Mouse (Mus musculus) forebrain, embryonic 12.5 days (tissue): Measurements from ENCODE around the gene Zfp503. TPM values are rescaled to one million over a fixed set of nuclear protein-coding genes. Genes with fewer than 3 reads are reported as not detected.

Experiments used
- ATAC-seq: fragments of 200-750 bp; cut with Nextera tagmentation; 2 replicates; pipeline ENCODE4 v1.8.0; 2017; ENCODE audit warnings: moderate TSS enrichment; ENCODE audit not compliant: low FRiP score
- H3K27ac ChIP-seq: fragments of 300-500 bp; sonication (generic); 2 replicates; pipeline ENCODE4 v1.5.1; 2016; ENCODE audit warnings: mild to moderate bottlenecking
- H3K27me3 ChIP-seq: fragments of 300-500 bp; sonication (generic); 2 replicates; pipeline ENCODE4 v1.6.1; 2016; ENCODE audit warnings: mild to moderate bottlenecking
- H3K36me3 ChIP-seq: fragments of 300-500 bp; sonication (generic); replicated peaks from 2 replicates; pipeline ENCODE4 v1.6.1; 2016; ENCODE audit warnings: mild to moderate bottlenecking
- H3K4me1 ChIP-seq: fragments of 300-500 bp; sonication (generic); 2 replicates; pipeline ENCODE4 v1.6.1; 2016
- H3K4me2 ChIP-seq: fragments of 300-500 bp; sonication (generic); 2 replicates; pipeline ENCODE4 v1.6.1; 2016; ENCODE audit warnings: mild to moderate bottlenecking, moderate library complexity
- H3K4me3 ChIP-seq: fragments of 300-500 bp; sonication (generic); replicated peaks from 2 replicates; pipeline ENCODE4 v1.5.1; 2016; ENCODE audit warnings: mild to moderate bottlenecking
- H3K9ac ChIP-seq: fragments of 300-500 bp; sonication (generic); 2 replicates; pipeline ENCODE4 v1.6.1; 2016; ENCODE audit warnings: mild to moderate bottlenecking
- H3K9me3 ChIP-seq: fragments of 300-500 bp; sonication (generic); 2 replicates; pipeline ENCODE4 v1.6.1; 2016
- WGBS: fragments of 180-500 bp; shearing (Covaris S2); methylation state at CpG from one replicate; pipeline ENCODE4 v1.1.7; 2016; 5-methylcytosine and 5-hydroxymethylcytosine counted together
- microRNA-seq: library from miRNA; unstranded; fragments of <30 nt; microRNA quantifications from one replicate; pipeline ENCODE4, GENCODE M21; 2017
- polyA plus RNA-seq: library from polyadenylated mRNA; unstranded; fragments of >200 nt; fragmentation: Nextera tagmentation; extraction: Ambion mirVana; gene quantifications from 2 replicates; pipeline ENCODE4 v1.2.1, GENCODE M21; 2016

Zfp503 gene
- polyA plus RNA-seq, 1 experiment from 2014 or later: 13.8 TPM

GRCm38 (mm10) chr14:21951896-21952523 is 37.4 kb downstream of the Zfp503 start:
- H3K9ac ChIP-seq: no peak overlapping the region
- 69% methylated on average over 10 of the region's 10 CpGs for WGBS
- no peak overlapping the region for H3K27ac ChIP-seq
- no peaks in the 10 kb centered on the region for H3K36me3 ChIP-seq
- H3K4me3 ChIP-seq: no peak overlapping the region
- peaks cover 5% of the 10 kb centered on the region; the same call in 1 of the 2 replicates for H3K9me3 ChIP-seq
- H3K27me3 ChIP-seq: no peaks in the 10 kb centered on the region; the same call in 1 of the 2 replicates
- no peak overlapping the region for H3K4me2 ChIP-seq
- ATAC-seq: no peak
- no peaks in the 10 kb centered on the region for H3K4me1 ChIP-seq

DNA sequence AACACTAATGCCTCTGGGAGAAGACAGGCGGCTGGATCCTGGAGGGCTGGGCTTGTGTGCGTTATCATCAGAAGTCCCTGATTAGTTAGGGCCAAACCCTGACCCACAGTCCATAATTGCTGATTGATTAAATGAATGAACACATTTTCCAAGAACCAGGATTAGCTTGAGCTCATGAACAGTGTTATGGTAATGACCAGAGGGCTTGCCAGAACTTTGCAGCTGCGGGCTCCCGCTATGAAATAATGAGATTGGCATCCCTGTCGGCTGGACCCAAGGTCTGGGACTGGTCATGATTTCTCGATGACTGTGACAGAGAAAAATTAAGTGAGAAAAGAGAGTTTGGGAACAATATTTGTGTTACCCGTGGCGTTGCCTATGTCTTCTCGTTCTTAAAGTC is 44.5 kb downstream of the Zfp503 start:
- no peaks in the 10 kb centered on the region for H3K36me3 ChIP-seq
- no peak overlapping the region for H3K27ac ChIP-seq
- H3K27me3 ChIP-seq: peaks cover 3% of the 10 kb centered on the region; the same call in 1 of the 2 replicates
- no peaks in the 10 kb centered on the region for H3K4me1 ChIP-seq
- no peaks in the 10 kb centered on the region for H3K9me3 ChIP-seq
- ATAC-seq: no peak
- H3K9ac ChIP-seq: no peak overlapping the region
- no peak overlapping the region for H3K4me2 ChIP-seq
- WGBS: 73% methylated on average over 9 of the region's 9 CpGs
- no peak overlapping the region for H3K4me3 ChIP-seq

DNA sequence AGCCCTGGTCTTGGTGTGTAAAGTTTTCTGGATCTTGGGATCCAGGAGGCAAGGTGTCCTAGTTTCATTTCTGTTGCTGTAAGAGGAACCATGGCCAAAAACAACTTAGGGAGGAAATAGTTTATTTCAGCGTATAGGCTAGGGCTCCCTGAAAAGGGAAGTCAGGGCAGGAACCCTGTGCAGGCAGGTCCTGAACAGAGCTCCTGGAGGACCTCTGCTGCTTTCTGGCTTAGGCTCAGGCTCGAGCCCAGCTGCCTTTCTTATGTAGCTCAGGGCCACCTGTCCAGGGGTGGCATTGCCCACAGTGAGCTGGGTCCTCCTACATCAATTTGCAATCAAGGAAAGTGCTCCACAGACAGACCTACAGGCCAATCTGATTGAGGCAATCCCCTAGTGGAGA is 47.8 kb downstream of the Zfp503 start:
- no peak overlapping the region for H3K4me2 ChIP-seq
- H3K4me1 ChIP-seq: no peaks in the 10 kb centered on the region
- no peak overlapping the region for H3K9ac ChIP-seq
- no peak overlapping the region for H3K4me3 ChIP-seq
- WGBS: 82% methylated on average over 2 of the region's 2 CpGs
- no peaks in the 10 kb centered on the region for H3K9me3 ChIP-seq
- no peaks in the 10 kb centered on the region for H3K27me3 ChIP-seq
- H3K27ac ChIP-seq: no peak overlapping the region
- no peaks in the 10 kb centered on the region for H3K36me3 ChIP-seq
- no peak for ATAC-seq

- Histone ChIP-seq H3K27me3 (no peaks in the 10 kb centered on the region), H3K4me3 (no peak overlapping the region), H3K4me2 (no peak overlapping the region), H3K36me3 (no peaks in the 10 kb centered on the region), H3K9ac (no peak overlapping the region), H3K27ac (no peak overlapping the region), H3K4me1 (no peaks in the 10 kb centered on the region), H3K9me3 (no peaks in the 10 kb centered on the region)
- no peak for ATAC-seq
- 89% methylated on average over 2 of the region's 2 CpGs for WGBS
These were observed 52.3 kb downstream of the Zfp503 start for GRCm38 (mm10) chr14:21937116-21937515.

- H3K27ac ChIP-seq: no peak overlapping the region
- ATAC-seq: no peak
- no peaks in the 10 kb centered on the region for H3K9me3 ChIP-seq
- H3K9ac ChIP-seq: no peak overlapping the region
- H3K4me3 ChIP-seq: no peak overlapping the region
- H3K27me3 ChIP-seq: no peaks in the 10 kb centered on the region
- H3K36me3 ChIP-seq: no peaks in the 10 kb centered on the region
- WGBS: 82% methylated on average over 6 of the region's 6 CpGs
- no peak overlapping the region for H3K4me2 ChIP-seq
- H3K4me1 ChIP-seq: no peaks in the 10 kb centered on the region
These were observed 53.2 kb downstream of the Zfp503 start for GRCm38 (mm10) chr14:21936102-21936630.

Small RNAs within 50 kb of the gene (microRNA-seq; reads per million reads assigned to microRNA genes)
- not detected for gene Gm27532

Other genes with a start within 250 kb of the Zfp503 start
- gene Samd8, start 239.1 kb downstream of the Zfp503 start, polyA plus RNA-seq: 13.9 and 17.0 TPM in 2 replicates
- gene Dusp13, start 238.4 kb downstream of the Zfp503 start, polyA plus RNA-seq: not detected in 2 replicates
- gene Vdac2, start 164.4 kb downstream of the Zfp503 start, polyA plus RNA-seq: 238 and 247 TPM in 2 replicates
- gene Comtd1, start 140.6 kb downstream of the Zfp503 start, polyA plus RNA-seq: 13.0 and 16.1 TPM in 2 replicates
- 0.22 TPM in 1 of 2 replicates, not detected in the other for gene Lrmda, start 30.1 kb upstream of the Zfp503 start, polyA plus RNA-seq